Mouse (Mus musculus) neural tube, embryonic 15.5 days (tissue): ENCODE measurements around the gene Tmtc1. TPM values are rescaled to one million over a fixed set of nuclear protein-coding genes. Genes with fewer than 3 reads are reported as not detected.

Experiments
- ATAC-seq: fragments of 200-750 bp; cut with Nextera tagmentation; 2 replicates; pipeline ENCODE4 v1.8.0; 2017; ENCODE audit warnings: mild to moderate bottlenecking, moderate TSS enrichment, moderate library complexity; ENCODE audit not compliant: low FRiP score
- H3K27ac ChIP-seq: fragments of 300-500 bp; sonication (generic); replicated peaks from 2 replicates; pipeline ENCODE4 v1.5.1; 2015; ENCODE audit warnings: mild to moderate bottlenecking, inconsistent platforms
- H3K27me3 ChIP-seq: fragments of 300-500 bp; sonication (generic); replicated peaks from 2 replicates; pipeline ENCODE4 v1.6.1; 2015; ENCODE audit warnings: inconsistent platforms
- H3K36me3 ChIP-seq: fragments of 300-500 bp; sonication (generic); 2 replicates; pipeline ENCODE4 v1.6.1; 2015; ENCODE audit warnings: inconsistent platforms
- H3K4me1 ChIP-seq: fragments of 300-500 bp; sonication (generic); 2 replicates; pipeline ENCODE4 v1.6.1; 2015; ENCODE audit warnings: inconsistent platforms
- H3K4me2 ChIP-seq: fragments of 300-500 bp; sonication (generic); 2 replicates; pipeline ENCODE4 v1.6.1; 2015; ENCODE audit warnings: inconsistent platforms, mild to moderate bottlenecking, moderate library complexity
- H3K4me3 ChIP-seq: fragments of 300-500 bp; sonication (generic); replicated peaks from 2 replicates; pipeline ENCODE4 v1.5.1; 2015; ENCODE audit warnings: mild to moderate bottlenecking, inconsistent platforms
- H3K9ac ChIP-seq: fragments of 300-500 bp; sonication (generic); replicated peaks from 2 replicates; pipeline ENCODE4 v1.6.1; 2015; ENCODE audit warnings: mild to moderate bottlenecking, inconsistent platforms
- H3K9me3 ChIP-seq: fragments of 300-500 bp; sonication (generic); replicated peaks from 2 replicates; pipeline ENCODE4 v1.6.1; 2016; ENCODE audit warnings: inconsistent platforms
- WGBS: fragments of 180-500 bp; shearing (Covaris S2); methylation state at CpG from one replicate; pipeline ENCODE4 v1.1.7; 2015; ENCODE audit warnings: mixed read lengths; 5-methylcytosine and 5-hydroxymethylcytosine counted together
- polyA plus RNA-seq: library from polyadenylated mRNA; unstranded; fragments of >200 nt; fragmentation: Nextera tagmentation; extraction: Ambion mirVana; gene quantifications from 2 replicates; pipeline ENCODE4 v1.2.1, GENCODE M21; 2015

Gene Tmtc1
- polyA plus RNA-seq = 3.6 and 3.8 TPM in 2 replicates

GRCm38 (mm10) chr6:148443726-148444701 is at the start of gene Tmtc1:
Tmtc1 (minus strand) TSS chr6:148444389.
- H3K9me3 ChIP-seq = no peaks in the 10 kb centered on the region
- H3K27ac ChIP-seq = peak within 1 kb of the TSS; percentile 82
- WGBS = under 1% methylated on average over 89 of the region's 99 CpGs
- H3K9ac ChIP-seq = peak within 1 kb of the TSS; percentile 75
- peak within 1 kb of the TSS; percentile 81 for H3K4me3 ChIP-seq
- no peaks in the 10 kb centered on the region for H3K36me3 ChIP-seq
- no peaks in the 10 kb centered on the region; the same call in 1 of the 2 replicates for H3K27me3 ChIP-seq
- peak within 1 kb of the TSS; percentile 92 for H3K4me2 ChIP-seq
- peaks cover 27% of the 10 kb centered on the region for H3K4me1 ChIP-seq
- ATAC-seq = peak; percentile 86

DNA sequence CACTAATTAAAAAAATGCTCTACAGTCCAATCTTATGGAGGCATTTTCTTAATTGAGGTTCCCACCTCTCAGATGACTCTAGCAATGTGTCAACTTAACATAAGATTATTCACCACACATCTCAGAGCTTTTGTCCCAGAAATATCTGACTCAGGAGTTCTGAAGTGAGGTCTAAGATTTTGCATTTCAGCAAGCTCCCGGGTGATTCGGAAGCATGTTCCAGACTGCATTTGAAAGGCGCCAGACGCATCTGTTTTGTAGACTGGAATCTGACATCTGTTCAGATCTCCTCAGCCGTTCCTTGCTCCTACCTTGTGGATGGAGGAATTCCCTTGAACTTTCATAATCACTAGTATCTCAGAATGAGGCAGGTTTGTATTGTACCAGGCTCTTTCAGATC is 47.7 kb upstream of the Tmtc1 start:
- H3K27ac ChIP-seq = no peak overlapping the region
- WGBS = 85% methylated on average over 5 of the region's 5 CpGs
- ATAC-seq = no peak
- no peaks in the 10 kb centered on the region for H3K4me1 ChIP-seq
- no peaks in the 10 kb centered on the region for H3K9me3 ChIP-seq
- H3K4me3 ChIP-seq = no peak overlapping the region
- H3K36me3 ChIP-seq = no peaks in the 10 kb centered on the region
- H3K9ac ChIP-seq = no peak overlapping the region
- no peaks in the 10 kb centered on the region for H3K27me3 ChIP-seq
- no peak overlapping the region for H3K4me2 ChIP-seq

GRCm38 (mm10) chr6:148486756-148487155 is 42.6 kb upstream of the Tmtc1 start:
- ATAC-seq = no peak
- Histone ChIP-seq H3K4me1 (no peaks in the 10 kb centered on the region), H3K4me2 (no peak overlapping the region), H3K27me3 (no peaks in the 10 kb centered on the region), H3K27ac (no peak overlapping the region), H3K4me3 (no peak overlapping the region), H3K9ac (no peak overlapping the region), H3K9me3 (no peaks in the 10 kb centered on the region), H3K36me3 (no peaks in the 10 kb centered on the region)
- 76% methylated on average over 3 of the region's 3 CpGs for WGBS

DNA sequence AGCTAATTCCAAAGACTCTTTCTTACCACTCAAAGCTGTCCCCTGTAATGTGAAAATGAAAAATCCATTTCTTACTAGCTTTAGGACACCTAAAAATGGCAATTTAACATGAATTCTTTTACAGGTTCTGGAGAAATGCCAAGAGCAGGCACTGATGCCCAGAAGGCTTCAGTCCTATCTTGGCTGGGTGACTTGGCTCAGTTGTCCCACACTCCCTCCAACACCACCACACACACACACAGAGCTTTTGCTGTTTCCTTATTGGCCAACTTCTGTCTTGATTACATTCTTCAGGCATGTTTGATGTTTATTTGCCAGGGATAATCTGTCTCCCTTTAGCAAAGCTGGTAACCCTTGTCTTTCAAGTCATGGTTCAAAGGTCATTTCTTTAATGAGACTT is 37.7 kb upstream of the Tmtc1 start:
- Histone ChIP-seq H3K9ac (no peak overlapping the region), H3K27me3 (no peaks in the 10 kb centered on the region), H3K4me3 (no peak overlapping the region), H3K9me3 (no peaks in the 10 kb centered on the region), H3K4me1 (no peaks in the 10 kb centered on the region), H3K36me3 (no peaks in the 10 kb centered on the region), H3K27ac (no peak overlapping the region), H3K4me2 (no peak overlapping the region)
- no peak for ATAC-seq

DNA sequence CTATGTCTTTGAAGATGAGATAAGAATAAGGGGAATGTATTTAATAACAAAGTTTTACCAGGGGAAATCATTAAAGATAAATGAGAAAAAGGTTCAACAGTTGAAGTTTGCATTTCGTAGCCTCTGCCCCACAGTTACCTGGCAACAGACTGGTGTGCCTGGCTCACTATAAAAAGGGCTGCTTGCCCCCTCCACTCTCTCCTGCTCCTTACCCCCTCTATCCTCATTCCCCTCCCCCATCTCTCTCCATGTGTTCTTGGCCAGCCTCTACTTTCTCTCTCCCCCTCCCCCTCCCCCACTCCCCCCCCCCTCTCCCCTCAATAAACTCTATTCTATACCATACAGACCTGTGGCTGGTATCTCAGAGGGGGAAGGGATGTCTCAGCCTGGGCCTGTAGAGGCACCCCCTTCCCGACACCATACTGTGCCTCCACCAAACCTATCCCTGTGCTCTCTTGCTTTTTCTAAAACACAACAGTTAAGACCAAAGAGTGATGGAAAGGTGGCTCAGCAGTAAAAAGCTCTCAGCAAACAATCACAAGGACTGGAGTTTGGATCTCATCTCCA is 35.6 kb upstream of the Tmtc1 start:
- ATAC-seq = no peak
- H3K9me3 ChIP-seq = no peaks in the 10 kb centered on the region
- WGBS = 47% methylated on average over 2 of the region's 2 CpGs

DNA sequence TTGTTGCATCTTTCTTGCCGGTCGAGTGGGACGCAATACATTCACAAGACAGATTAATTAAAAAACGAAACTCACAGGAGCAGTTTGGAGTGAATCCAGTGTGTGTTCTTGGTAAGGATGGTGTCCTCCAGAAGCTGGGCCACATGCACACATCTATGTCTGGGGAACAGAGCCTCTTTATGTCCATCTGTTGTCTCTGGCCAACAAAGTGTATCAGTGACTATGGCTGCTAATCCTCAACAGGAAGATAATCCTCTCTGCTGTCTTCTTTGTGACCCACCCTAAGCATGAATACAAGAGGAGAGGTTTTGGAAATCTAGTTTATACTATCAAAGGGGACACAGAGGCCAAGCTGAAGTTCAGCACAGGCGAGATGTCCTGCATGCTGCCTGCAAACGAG is 34.2 kb upstream of the Tmtc1 start:
- H3K27me3 ChIP-seq = no peaks in the 10 kb centered on the region
- no peak overlapping the region for H3K4me2 ChIP-seq
- no peaks in the 10 kb centered on the region for H3K9me3 ChIP-seq
- no peak for ATAC-seq
- no peak overlapping the region for H3K9ac ChIP-seq
- no peaks in the 10 kb centered on the region for H3K4me1 ChIP-seq
- WGBS = 55% methylated on average over 6 of the region's 6 CpGs
- H3K4me3 ChIP-seq = no peak overlapping the region
- H3K27ac ChIP-seq = no peak overlapping the region
- H3K36me3 ChIP-seq = no peaks in the 10 kb centered on the region

More for the DNA sequence above, 35.6 kb upstream of the Tmtc1 start:
- Histone ChIP-seq H3K4me3 (no peak overlapping the region), H3K4me2 (no peak overlapping the region), H3K36me3 (no peaks in the 10 kb centered on the region), H3K9ac (no peak overlapping the region), H3K27ac (no peak overlapping the region), H3K4me1 (no peaks in the 10 kb centered on the region), H3K27me3 (no peaks in the 10 kb centered on the region)

- Histone ChIP-seq H3K4me3 (no peak overlapping the region), H3K4me2 (no peak overlapping the region), H3K27me3 (no peaks in the 10 kb centered on the region), H3K9me3 (no peaks in the 10 kb centered on the region), H3K27ac (no peak overlapping the region), H3K9ac (no peak overlapping the region), H3K36me3 (no peaks in the 10 kb centered on the region), H3K4me1 (peaks cover 9% of the 10 kb centered on the region; the same call in 1 of the 2 replicates)
- ATAC-seq = no peak
- WGBS = 94% methylated on average over 3 of the region's 3 CpGs
These were observed 28.1 kb upstream of the Tmtc1 start for GRCm38 (mm10) chr6:148472289-148472688.

GRCm38 (mm10) chr6:148467924-148468389 is 23.8 kb upstream of the Tmtc1 start:
- Histone ChIP-seq H3K9me3 (no peaks in the 10 kb centered on the region), H3K4me1 (peaks cover 11% of the 10 kb centered on the region; the same call in 1 of the 2 replicates), H3K4me3 (no peak overlapping the region), H3K9ac (no peak overlapping the region), H3K27ac (no peak overlapping the region), H3K27me3 (no peaks in the 10 kb centered on the region), H3K4me2 (no peak overlapping the region), H3K36me3 (no peaks in the 10 kb centered on the region)
- 58% methylated on average over 2 of the region's 2 CpGs for WGBS
- no peak for ATAC-seq

- Histone ChIP-seq H3K4me1 (peaks cover 11% of the 10 kb centered on the region; the same call in 1 of the 2 replicates), H3K4me3 (no peak overlapping the region), H3K9ac (no peak overlapping the region), H3K27ac (0 out of 2 replicates have a peak overlapping the region, but pooled peaks have one; percentile 48), H3K4me2 (no peak overlapping the region), H3K27me3 (no peaks in the 10 kb centered on the region), H3K36me3 (no peaks in the 10 kb centered on the region), H3K9me3 (no peaks in the 10 kb centered on the region)
- WGBS = 19% methylated on average over 3 of the region's 3 CpGs
- ATAC-seq = no peak
These were observed 23.2 kb upstream of the Tmtc1 start for GRCm38 (mm10) chr6:148467170-148467921.

DNA sequence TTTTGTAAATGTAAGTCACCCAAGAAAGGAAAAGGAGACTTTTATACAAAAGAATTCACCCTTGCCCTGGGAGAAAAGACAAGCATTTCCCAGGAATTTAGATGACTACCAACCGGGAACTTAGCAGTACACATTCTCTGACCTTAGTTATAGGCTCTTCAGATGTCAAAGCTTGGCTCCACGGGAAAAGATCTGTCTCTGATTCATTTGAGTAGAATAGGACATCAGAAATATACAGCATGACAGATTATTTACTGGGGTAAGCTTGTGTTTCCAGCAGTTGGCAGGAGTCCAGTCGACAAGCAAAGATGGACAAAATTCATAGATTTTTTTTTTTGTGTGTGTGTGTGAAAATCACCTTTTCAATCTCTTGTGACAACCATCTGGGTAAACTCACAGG is 15.4 kb upstream of the Tmtc1 start:
- Histone ChIP-seq H3K9ac (no peak overlapping the region), H3K4me2 (no peak overlapping the region), H3K9me3 (no peaks in the 10 kb centered on the region), H3K4me3 (no peak overlapping the region), H3K27ac (no peak overlapping the region), H3K36me3 (no peaks in the 10 kb centered on the region), H3K4me1 (no peaks in the 10 kb centered on the region), H3K27me3 (no peaks in the 10 kb centered on the region)
- no peak for ATAC-seq
- 70% methylated on average over 3 of the region's 3 CpGs for WGBS

- no peak for ATAC-seq
- H3K36me3 ChIP-seq = no peaks in the 10 kb centered on the region
- H3K4me1 ChIP-seq = no peaks in the 10 kb centered on the region
- no peak overlapping the region for H3K4me3 ChIP-seq
- no peak overlapping the region for H3K9ac ChIP-seq
- no peak overlapping the region for H3K4me2 ChIP-seq
- no peaks in the 10 kb centered on the region for H3K27me3 ChIP-seq
- WGBS = 73% methylated on average over 4 of the region's 4 CpGs
- no peaks in the 10 kb centered on the region for H3K9me3 ChIP-seq
- no peak overlapping the region for H3K27ac ChIP-seq
These were observed 11.3 kb upstream of the Tmtc1 start for GRCm38 (mm10) chr6:148455470-148455869.
